Mouse (Mus musculus) bone marrow, adult 2 months (tissue): Measurements from ENCODE around the gene Morc2a. TPM values are rescaled to one million over a fixed set of nuclear protein-coding genes. Genes with fewer than 3 reads are reported as not detected.

Experiments
- H3K27ac ChIP-seq: fragments of 200-500 bp; 2 replicates; pipeline ENCODE4 v1.5.1; 2012; ENCODE audit warnings: low read depth, mild to moderate bottlenecking, control low read depth, inconsistent platforms, low read length; ENCODE audit not compliant: control insufficient read depth, poor library complexity, insufficient read depth
- H3K4me1 ChIP-seq: fragments of 200-500 bp; 2 replicates; pipeline ENCODE4 v1.6.1; 2011; ENCODE audit warnings: low read length; ENCODE audit not compliant: control insufficient read depth, insufficient read depth
- H3K4me3 ChIP-seq: fragments of 200-500 bp; replicated peaks from 2 replicates; pipeline ENCODE3; 2011; ENCODE audit warnings: mild to moderate bottlenecking, low read depth, low read length, control low read depth; ENCODE audit not compliant: control insufficient read depth
- CTCF ChIP-seq: fragments of 200-500 bp; IDR thresholded peaks from 2 replicates; pipeline ENCODE4 v1.5.1; 2011; ENCODE audit warnings: low read length, control low read depth; ENCODE audit not compliant: control insufficient read depth, insufficient read depth
- POLR2A ChIP-seq: fragments of 200-500 bp; IDR thresholded peaks from 2 replicates; pipeline ENCODE4 v1.6.1; 2011; ENCODE audit warnings: low read depth, mild to moderate bottlenecking, control low read depth, low read length, borderline replicate concordance; ENCODE audit not compliant: control insufficient read depth
- WGBS: fragments of 180-500 bp; shearing (Covaris S2); methylation state at CpG from one replicate; pipeline ENCODE4 v1.1.7; 2018; 5-methylcytosine and 5-hydroxymethylcytosine counted together
- polyA plus RNA-seq: library from polyadenylated mRNA; stranded (reverse); fragments of >200 nt; gene quantifications from 2 replicates; pipeline ENCODE4 v1.2.4, GENCODE M21; 2011; ENCODE audit warnings: low replicate concordance; ENCODE audit not compliant: missing spikeins, insufficient read depth, insufficient read length

Morc2a gene
- polyA plus RNA-seq, 1 experiment, result 24.9 TPM

DNA sequence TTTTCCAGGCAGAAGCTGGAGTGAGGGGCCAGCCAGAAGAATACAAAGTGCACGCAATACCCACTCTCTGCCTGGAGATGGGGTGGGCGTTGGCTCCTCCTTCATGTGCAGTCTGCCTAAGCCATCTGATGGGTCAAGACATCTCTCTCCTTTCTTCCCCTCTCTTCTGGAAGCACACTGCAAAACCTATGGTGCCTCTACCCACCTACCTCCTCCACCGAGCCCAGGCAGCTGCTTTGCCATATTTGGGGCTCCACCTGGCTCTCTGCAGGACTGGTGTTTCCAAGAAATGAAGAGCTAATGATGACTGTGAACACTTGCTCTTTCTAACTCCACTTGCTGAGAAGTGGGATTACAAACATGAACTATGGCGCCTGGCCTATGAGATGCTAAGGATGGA, 82.5 kb downstream of the Morc2a start:
- no peak for TF ChIP-seq POLR2A
- TF ChIP-seq CTCF, result no peak
- no peak overlapping the region for H3K27ac ChIP-seq
- H3K4me3 ChIP-seq, result no peak overlapping the region
- 73% methylated on average over 4 of the region's 4 CpGs for WGBS
- H3K4me1 ChIP-seq, result no peaks in the 10 kb centered on the region

DNA sequence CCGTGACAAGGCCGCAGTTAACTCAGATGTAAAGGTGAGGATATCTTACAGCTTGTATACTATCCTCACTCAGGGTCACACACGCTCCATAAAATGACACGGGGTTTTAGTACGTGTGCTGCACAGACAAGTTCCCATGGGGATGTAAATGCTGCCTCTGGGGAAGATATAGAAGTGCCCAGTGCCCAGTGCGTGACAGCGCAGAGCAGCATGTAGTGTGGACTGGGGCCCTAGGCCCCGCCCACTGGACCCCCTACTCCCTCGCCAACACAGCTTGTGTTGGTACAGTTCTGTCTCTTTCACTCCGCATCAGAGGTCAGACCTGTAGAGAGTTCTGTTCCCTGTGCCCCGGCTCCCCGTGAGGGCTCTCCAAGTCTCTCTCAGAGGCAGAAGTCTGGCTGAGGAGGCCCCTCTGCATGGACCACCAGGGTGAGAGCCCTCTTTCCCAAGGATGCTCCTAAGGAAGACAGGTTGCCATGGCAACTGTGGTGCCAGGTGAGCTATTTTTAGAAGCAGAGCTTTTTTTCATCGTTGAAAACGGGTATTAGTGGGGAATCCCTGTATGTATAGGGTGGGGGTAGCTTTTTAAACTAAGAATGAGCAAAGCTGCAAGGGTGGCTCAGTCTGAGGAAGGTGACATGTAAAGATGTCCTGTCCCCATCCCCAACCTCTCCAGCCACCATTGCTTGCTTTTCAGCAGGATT, 85.1 kb downstream of the Morc2a start:
- 78% methylated on average over 14 of the region's 14 CpGs for WGBS
- TF ChIP-seq POLR2A, result no peak
- no peak for TF ChIP-seq CTCF
- Histone ChIP-seq H3K4me1 (no peaks in the 10 kb centered on the region), H3K4me3 (no peak overlapping the region), H3K27ac (no peak overlapping the region)

DNA sequence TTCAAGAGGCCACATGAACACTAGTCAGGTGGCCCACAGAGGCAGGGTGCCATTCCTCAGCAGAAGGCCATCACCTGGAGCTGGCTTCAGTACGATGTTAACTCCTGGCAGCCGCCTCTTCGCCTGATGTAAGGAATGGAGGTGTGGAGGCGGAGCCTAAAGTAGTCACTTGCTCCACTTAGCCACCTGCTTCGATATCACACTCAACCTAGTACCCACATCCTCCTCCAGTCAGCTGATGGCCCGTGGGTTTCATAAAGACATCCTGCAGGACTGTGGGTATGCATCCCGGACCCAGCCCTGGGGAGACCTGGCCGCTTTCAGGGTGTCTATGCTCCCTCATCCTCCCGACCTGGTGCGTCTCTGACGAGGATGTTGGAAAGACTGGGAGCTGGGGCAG, 86.7 kb downstream of the Morc2a start:
- WGBS, result 69% methylated on average over 11 of the region's 11 CpGs
- TF ChIP-seq POLR2A (no peak), CTCF (no peak)
- Histone ChIP-seq H3K4me3 (no peak overlapping the region), H3K27ac (no peak overlapping the region), H3K4me1 (no peaks in the 10 kb centered on the region)

DNA sequence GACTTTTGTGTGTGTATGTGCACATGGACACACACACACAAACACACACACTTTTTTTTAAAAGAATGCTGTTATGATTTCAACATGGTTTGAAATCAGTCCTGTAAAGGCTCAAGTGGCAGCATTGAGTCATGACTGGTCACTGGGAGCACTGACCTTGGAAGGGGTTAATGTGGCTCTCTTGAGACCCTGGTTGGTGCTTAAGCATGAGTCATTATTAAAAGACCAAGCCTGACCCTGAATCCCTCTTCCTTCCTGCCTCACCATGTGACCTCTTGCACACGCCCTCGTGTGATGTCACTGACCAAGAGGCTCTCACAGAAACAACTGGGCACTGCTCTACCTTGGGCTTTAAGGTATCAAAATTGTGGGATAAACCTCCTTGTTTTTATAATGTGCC, 89.8 kb downstream of the Morc2a start:
- 72% methylated on average over 2 of the region's 2 CpGs for WGBS
- H3K4me3 ChIP-seq, result no peak overlapping the region
- no peaks in the 10 kb centered on the region for H3K4me1 ChIP-seq
- H3K27ac ChIP-seq, result no peak overlapping the region
- no peak for TF ChIP-seq CTCF
- no peak for TF ChIP-seq POLR2A

Other genes with a start within 250 kb of the Morc2a start
- 23.9 and 60.1 TPM in 2 replicates for gene Limk2, start 240.0 kb upstream of the Morc2a start, polyA plus RNA-seq
- gene Rnf185, start 196.8 kb upstream of the Morc2a start, polyA plus RNA-seq, result 5.9 and 9.2 TPM in 2 replicates
- 0.38 TPM in 1 of 2 replicates, not detected in the other for gene Pla2g3, start 160.9 kb upstream of the Morc2a start, polyA plus RNA-seq
- gene Inpp5j, start 144.4 kb upstream of the Morc2a start, polyA plus RNA-seq, result 1.2 and 3.3 TPM in 2 replicates
- 8.0 and 23.9 TPM in 2 replicates for gene Selenom, start 134.5 kb upstream of the Morc2a start, polyA plus RNA-seq
- gene Smtn, start 108.6 kb upstream of the Morc2a start, polyA plus RNA-seq, result 28.9 and 54.7 TPM in 2 replicates
- not detected in 2 replicates for gene Osbp2, start 214.7 kb downstream of the Morc2a start, polyA plus RNA-seq
- gene 4921536K21Rik, start 245.9 kb downstream of the Morc2a start, polyA plus RNA-seq, result 0.38 and 0.77 TPM in 2 replicates
- gene Dusp18, start 246.0 kb downstream of the Morc2a start, polyA plus RNA-seq, result 0.22 and 1.2 TPM in 2 replicates